Mouse (Mus musculus): Measurements from ENCODE around the gene Tmem40. TPM values are rescaled to one million over a fixed set of nuclear protein-coding genes. Genes with fewer than 3 reads are reported as not detected.
A peak's percentile ranks its signal among the peaks of the same experiment; 100 is the strongest.

Gene Tmem40
- polyA plus RNA-seq, 1 experiment: 0.50 TPM

- no peaks in the 10 kb centered on the region for H3K27me3 ChIP-seq (replicated peaks; ENCODE audit: control insufficient read depth, insufficient read depth, low read length)
- DNase-seq: no peak
- TF ChIP-seq CTCF (conservative IDR thresholded peaks at IDR 0.05; ENCODE audit: insufficient read depth, insufficient read length, low read depth, low read length) (no peak), POLR2A (IDR thresholded peaks at IDR 0.05; ENCODE audit: low read depth, low read length) (no peak)
- no peaks in the 10 kb centered on the region for H3K36me3 ChIP-seq (ENCODE audit: control insufficient read depth, insufficient read depth, low read length)
- no peak overlapping the region for H3K4me3 ChIP-seq (ENCODE audit: insufficient read depth, low read depth, low read length)
- H3K4me1 ChIP-seq (ENCODE audit: control insufficient read depth, insufficient read depth, low read length): no peaks in the 10 kb centered on the region; the same call in 1 of the 2 replicates
- WGBS: 78% methylated on average over 20 of the region's 20 CpGs
- no peak overlapping the region for H3K27ac ChIP-seq (ENCODE audit: insufficient read depth, low read depth, low read length)
These were observed 8.0 kb upstream of the Tmem40 start for GRCm38 (mm10) chr6:115770059-115770670.

GRCm38 (mm10) chr6:115768207-115768606, 6.0 kb upstream of the Tmem40 start:
- no peak overlapping the region for H3K4me3 ChIP-seq (ENCODE audit: insufficient read depth, low read depth, low read length)
- peak; percentile 39 for DNase-seq
- no peaks in the 10 kb centered on the region for H3K4me1 ChIP-seq (ENCODE audit: control insufficient read depth, insufficient read depth, low read length)
- H3K27ac ChIP-seq (ENCODE audit: insufficient read depth, low read depth, low read length): no peak overlapping the region
- H3K27me3 ChIP-seq (replicated peaks; ENCODE audit: control insufficient read depth, insufficient read depth, low read length): no peaks in the 10 kb centered on the region
- no peak for TF ChIP-seq POLR2A (IDR thresholded peaks at IDR 0.05; ENCODE audit: low read depth, low read length)
- TF ChIP-seq CTCF (conservative IDR thresholded peaks at IDR 0.05; ENCODE audit: insufficient read depth, insufficient read length, low read depth, low read length): no peak
- 75% methylated on average over 4 of the region's 4 CpGs for WGBS
- no peaks in the 10 kb centered on the region for H3K36me3 ChIP-seq (ENCODE audit: control insufficient read depth, insufficient read depth, low read length)

GRCm38 (mm10) chr6:115767357-115767756, 5.1 kb upstream of the Tmem40 start:
- H3K4me3 ChIP-seq (ENCODE audit: insufficient read depth, low read depth, low read length): no peak overlapping the region
- no peak for DNase-seq
- H3K36me3 ChIP-seq (ENCODE audit: control insufficient read depth, insufficient read depth, low read length): no peaks in the 10 kb centered on the region
- H3K27me3 ChIP-seq (replicated peaks; ENCODE audit: control insufficient read depth, insufficient read depth, low read length): no peaks in the 10 kb centered on the region
- H3K27ac ChIP-seq (ENCODE audit: insufficient read depth, low read depth, low read length): no peak overlapping the region
- 54% methylated on average over 9 of the region's 9 CpGs for WGBS
- H3K4me1 ChIP-seq (ENCODE audit: control insufficient read depth, insufficient read depth, low read length): no peaks in the 10 kb centered on the region
- TF ChIP-seq CTCF (conservative IDR thresholded peaks at IDR 0.05; ENCODE audit: insufficient read depth, insufficient read length, low read depth, low read length): no peak
- TF ChIP-seq POLR2A (IDR thresholded peaks at IDR 0.05; ENCODE audit: low read depth, low read length): no peak

- no peak for TF ChIP-seq POLR2A (IDR thresholded peaks at IDR 0.05; ENCODE audit: low read depth, low read length)
These were observed 2.0 kb upstream of the Tmem40 start for GRCm38 (mm10) chr6:115764179-115764578.

GRCm38 (mm10) chr6:115760982-115761381, 1.2 kb downstream of the Tmem40 start:
- no peaks in the 10 kb centered on the region for H3K36me3 ChIP-seq (ENCODE audit: control insufficient read depth, insufficient read depth, low read length)

More at GRCm38 (mm10) chr6:115764179-115764578, 2.0 kb upstream of the Tmem40 start:
- WGBS: 31% methylated on average over 7 of the region's 7 CpGs
- H3K4me1 ChIP-seq (ENCODE audit: control insufficient read depth, insufficient read depth, low read length): no peaks in the 10 kb centered on the region; the same call in 1 of the 2 replicates
- H3K36me3 ChIP-seq (ENCODE audit: control insufficient read depth, insufficient read depth, low read length): no peaks in the 10 kb centered on the region
- H3K27ac ChIP-seq (ENCODE audit: insufficient read depth, low read depth, low read length): 0 out of 2 replicates have a peak overlapping the region, but pooled peaks have one; percentile 57
- DNase-seq: peak; percentile 84
- no peaks in the 10 kb centered on the region for H3K27me3 ChIP-seq (replicated peaks; ENCODE audit: control insufficient read depth, insufficient read depth, low read length)
- no peak overlapping the region for H3K4me3 ChIP-seq (ENCODE audit: insufficient read depth, low read depth, low read length)

GRCm38 (mm10) chr6:115760137-115760536, 2.1 kb downstream of the Tmem40 start:
- no peak overlapping the region for H3K4me3 ChIP-seq (ENCODE audit: insufficient read depth, low read depth, low read length)
- no peaks in the 10 kb centered on the region; the same call in 1 of the 2 replicates for H3K4me1 ChIP-seq (ENCODE audit: control insufficient read depth, insufficient read depth, low read length)
- no peaks in the 10 kb centered on the region for H3K27me3 ChIP-seq (replicated peaks; ENCODE audit: control insufficient read depth, insufficient read depth, low read length)
- no peak for TF ChIP-seq CTCF (conservative IDR thresholded peaks at IDR 0.05; ENCODE audit: insufficient read depth, insufficient read length, low read depth, low read length)
- TF ChIP-seq POLR2A (IDR thresholded peaks at IDR 0.05; ENCODE audit: low read depth, low read length): no peak
- H3K27ac ChIP-seq (ENCODE audit: insufficient read depth, low read depth, low read length): no peak overlapping the region
- 97% methylated on average over 4 of the region's 4 CpGs for WGBS
- H3K36me3 ChIP-seq (ENCODE audit: control insufficient read depth, insufficient read depth, low read length): no peaks in the 10 kb centered on the region
- DNase-seq: no peak

More at GRCm38 (mm10) chr6:115760982-115761381, 1.2 kb downstream of the Tmem40 start:
- TF ChIP-seq POLR2A (IDR thresholded peaks at IDR 0.05; ENCODE audit: low read depth, low read length): no peak
- TF ChIP-seq CTCF (conservative IDR thresholded peaks at IDR 0.05; ENCODE audit: insufficient read depth, insufficient read length, low read depth, low read length): no peak
- Histone ChIP-seq H3K27me3 (replicated peaks; ENCODE audit: control insufficient read depth, insufficient read depth, low read length) (no peaks in the 10 kb centered on the region), H3K4me3 (ENCODE audit: insufficient read depth, low read depth, low read length) (no peak overlapping the region), H3K27ac (ENCODE audit: insufficient read depth, low read depth, low read length) (no peak overlapping the region), H3K4me1 (ENCODE audit: control insufficient read depth, insufficient read depth, low read length) (no peaks in the 10 kb centered on the region; the same call in 1 of the 2 replicates)
- 52% methylated on average over 4 of the region's 4 CpGs for WGBS
- no peak for DNase-seq

- Histone ChIP-seq H3K27ac (ENCODE audit: insufficient read depth, low read depth, low read length) (no peak overlapping the region), H3K4me3 (ENCODE audit: insufficient read depth, low read depth, low read length) (no peak overlapping the region), H3K36me3 (ENCODE audit: control insufficient read depth, insufficient read depth, low read length) (no peaks in the 10 kb centered on the region), H3K27me3 (replicated peaks; ENCODE audit: control insufficient read depth, insufficient read depth, low read length) (no peaks in the 10 kb centered on the region), H3K4me1 (ENCODE audit: control insufficient read depth, insufficient read depth, low read length) (no peaks in the 10 kb centered on the region; the same call in 1 of the 2 replicates)
- 48% methylated on average over 5 of the region's 5 CpGs for WGBS
- peak; percentile 25 for DNase-seq
- no peak for TF ChIP-seq POLR2A (IDR thresholded peaks at IDR 0.05; ENCODE audit: low read depth, low read length)
- TF ChIP-seq CTCF (conservative IDR thresholded peaks at IDR 0.05; ENCODE audit: insufficient read depth, insufficient read length, low read depth, low read length): no peak
These were observed 2.7 kb downstream of the Tmem40 start for GRCm38 (mm10) chr6:115759461-115759860.

Measured in kidney, adult 2 months (tissue).